Mouse (Mus musculus): ENCODE results near the gene Cd4.

DNA sequence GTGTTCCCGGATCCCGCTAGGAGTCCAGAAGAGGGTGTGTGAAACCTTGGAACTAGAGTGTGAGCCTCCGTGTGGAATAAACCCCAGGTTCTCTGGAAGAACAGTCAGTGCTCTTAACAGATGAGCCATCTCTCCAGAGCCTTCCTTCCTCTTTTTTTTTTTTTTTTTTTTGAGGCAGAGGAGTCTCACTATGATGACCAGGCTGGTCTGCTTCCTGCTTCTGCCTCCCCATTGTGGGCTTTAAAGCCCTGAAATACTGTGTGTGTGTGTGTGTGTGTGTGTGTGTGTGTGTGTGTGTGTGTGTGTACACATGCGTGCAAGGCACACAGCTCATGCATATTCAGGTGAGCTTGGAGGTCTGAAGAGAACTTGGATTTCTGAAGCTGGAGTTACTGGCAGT, 33.5 kb upstream of the Cd4 start:
- TF ChIP-seq POLR2A (IDR thresholded peaks at IDR 0.05; ENCODE audit: borderline replicate concordance, insufficient read depth, low read length) (no peak), CTCF (IDR thresholded peaks at IDR 0.05; ENCODE audit: borderline replicate concordance, insufficient read depth, low read depth, low read length) (no peak)
